Mouse (Mus musculus) C2C12 (cell line): ENCODE data around the gene March4.

Experiments used
- CEBPB ChIP-seq: IDR thresholded peaks from one replicate; pipeline ENCODE4 v1.6.1; 2011; ENCODE audit warnings: low read depth, mild to moderate bottlenecking, control low read depth, moderate library complexity
- CTCF ChIP-seq: IDR thresholded peaks from one replicate; pipeline ENCODE4 v1.5.1; 2011; ENCODE audit not compliant: control insufficient read depth, insufficient read depth, insufficient read length
- MAX ChIP-seq: IDR thresholded peaks from one replicate; pipeline ENCODE4 v1.6.1; 2011; ENCODE audit warnings: mild to moderate bottlenecking, control low read depth
- MYOD1 ChIP-seq: IDR thresholded peaks from one replicate; pipeline ENCODE4 v1.6.1; 2011; ENCODE audit warnings: low read depth; ENCODE audit not compliant: control insufficient read depth, insufficient read length
- MYOG ChIP-seq: IDR thresholded peaks from one replicate; pipeline ENCODE4 v1.6.1; 2011; ENCODE audit not compliant: control insufficient read depth, insufficient read length; ENCODE audit errors: extremely low read depth
- USF1 ChIP-seq: IDR thresholded peaks from one replicate; pipeline ENCODE4 v1.6.1; 2011; ENCODE audit warnings: low read depth, mild to moderate bottlenecking, control low read depth, moderate library complexity

DNA sequence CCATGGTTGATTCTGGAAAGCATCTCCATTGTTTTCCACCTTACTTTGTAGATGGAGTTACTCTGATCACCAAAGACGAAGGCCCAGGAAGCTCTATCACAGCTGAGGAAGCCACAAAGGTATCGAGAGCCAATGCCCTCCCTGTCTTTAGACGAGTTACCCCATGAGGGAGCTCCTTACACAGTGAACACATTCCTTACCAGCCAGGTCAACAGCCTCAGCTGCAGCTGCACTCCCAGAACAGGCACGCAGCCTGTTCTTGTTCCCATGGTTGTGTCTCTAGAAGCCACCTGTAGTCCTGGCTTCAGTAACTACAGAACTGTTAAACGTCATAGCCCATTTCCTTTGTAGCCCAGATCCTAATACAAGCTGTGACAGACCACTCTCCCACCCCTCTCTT, 153.1 kb downstream of the March4 start:
- TF ChIP-seq CTCF = no peak
- TF ChIP-seq MAX = no peak
- TF ChIP-seq USF1 = no peak
- no peak for TF ChIP-seq CEBPB
- no peak for TF ChIP-seq MYOG
- TF ChIP-seq MYOD1 = no peak
